Mouse (Mus musculus) heart, embryonic 12.5 days (tissue): Measurements from ENCODE around the gene Neb. TPM values are rescaled to one million over a fixed set of nuclear protein-coding genes. Genes with fewer than 3 reads are reported as not detected.

Experiments used
- microRNA-seq: library from miRNA; unstranded; fragments of <30 nt; microRNA quantifications from one replicate; pipeline ENCODE4, GENCODE M21; 2017
- polyA plus RNA-seq: library from polyadenylated mRNA; unstranded; fragments of >200 nt; fragmentation: Nextera tagmentation; extraction: Ambion mirVana; gene quantifications from 2 replicates; pipeline ENCODE4 v1.2.1, GENCODE M21; 2016

The Neb gene
- polyA plus RNA-seq, 1 experiment from 2014 or later, result 2.0 TPM

Small RNA genes within 50 kb of the gene (microRNA-seq; reads per million reads assigned to microRNA genes)
- gene Gm22095, result not detected

Other genes starting within 250 kb of the Neb start
- 86.4 and 90.9 TPM in 2 replicates for gene Arl5a, start 46.4 kb upstream of the Neb start, polyA plus RNA-seq